ENCODE assay signal across 17 mouse cellular contexts in the genomic region with DNA sequence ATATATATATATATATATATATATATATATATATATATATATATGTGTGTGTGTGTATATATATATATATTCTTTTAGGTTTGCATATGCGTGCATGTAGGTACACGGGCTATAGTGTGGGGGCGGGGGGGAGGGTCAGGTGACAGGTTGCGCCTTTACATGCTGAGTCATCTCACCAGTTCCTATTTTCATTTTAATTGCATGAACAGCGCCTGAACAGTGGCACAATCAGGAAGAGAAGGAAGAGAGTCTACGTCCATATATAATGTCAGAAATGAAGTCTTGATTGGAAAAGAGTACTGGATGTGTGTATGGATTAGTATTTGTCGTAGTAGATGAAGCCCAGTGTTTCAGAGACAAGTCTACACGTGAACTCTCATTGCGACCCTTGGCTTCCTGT.
DNase-seq lines count a peak whose midpoint lies in the region; ATAC-seq and TF ChIP-seq lines count a peak whose summit lies in the region.
"Had no signal": no experiment of that assay in that cellular context is flagged by ENCODE, and none has a peak within 500 bp of the region (broad histone marks: within the 10 kb centered on the region; RNA-seq: fewer than 3 reads in every experiment).

No protein-coding gene starts in this region.

- peak overlapping the region; percentile 84; the same call in 1 of the 2 replicates for H3K27ac ChIP-seq in layer of hippocampus, adult 2 months
- H3K27ac ChIP-seq in CH12.LX (ENCODE audit: insufficient read depth, low read depth), result no peak overlapping the region
- no peak overlapping the region for H3K27ac ChIP-seq in ES-E14 (ENCODE audit: insufficient read depth, low read depth, low read length, poor library complexity, severe bottlenecking)
- H3K27ac ChIP-seq in hindbrain, postnatal 0 days, result peak overlapping the region; percentile 49; the same call in 1 of the 2 replicates
- H3K27ac ChIP-seq: embryonic facial prominence, embryonic 15.5 days; heart, embryonic 10.5 days had no signal

- no peak for TF ChIP-seq POLR2A in CH12.LX (IDR thresholded peaks at IDR 0.05; ENCODE audit: low read depth, low read length)

- TF ChIP-seq CTCF in layer of hippocampus, adult 2 months (conservative IDR thresholded peaks at IDR 0.05), result no peak
- no peak for TF ChIP-seq CTCF in CH12.LX (conservative IDR thresholded peaks at IDR 0.05 in 1 of 2, IDR thresholded peaks at IDR 0.05 in 1 of 2; ENCODE audit: low read depth in 2 of 2, low read length in 2 of 2)
- no peak for TF ChIP-seq CTCF in hindbrain, postnatal 0 days (IDR thresholded peaks at IDR 0.05; ENCODE audit: low read depth)

- H3K27me3 ChIP-seq in CH12.LX (replicated peaks), result no peaks in the 10 kb centered on the region
- no peaks in the 10 kb centered on the region for H3K27me3 ChIP-seq in hindbrain, postnatal 0 days (ENCODE audit: insufficient read depth, low read length)
- H3K27me3 ChIP-seq: embryonic facial prominence, embryonic 15.5 days; megakaryocyte, embryonic 14.5 days had no signal

- H3K79me2 ChIP-seq in CH12.LX (replicated peaks; ENCODE audit: control insufficient read depth, extremely low read depth, insufficient read depth, poor library complexity, severe bottlenecking), result no peaks in the 10 kb centered on the region

- H3K4me3 ChIP-seq in layer of hippocampus, adult 2 months, result no peak overlapping the region
- no peak overlapping the region for H3K4me3 ChIP-seq in CH12.LX (replicated peaks in 1 of 3; ENCODE audit: low read depth in 2 of 3, low read length in 2 of 3, poor library complexity in 1 of 3)
- H3K4me3 ChIP-seq in ES-E14 (ENCODE audit: insufficient read depth in 1 of 2, low read depth in 1 of 2, low read length in 2 of 2, poor library complexity in 1 of 2, severe bottlenecking in 1 of 2), result no peak overlapping the region
- H3K4me3 ChIP-seq in hindbrain, postnatal 0 days (ENCODE audit: low read length), result no peak overlapping the region
- H3K4me3 ChIP-seq: embryonic facial prominence, embryonic 15.5 days; heart, embryonic 10.5 days; megakaryocyte, embryonic 14.5 days had no signal

- H3K9ac ChIP-seq in CH12.LX (ENCODE audit: insufficient read depth, low read depth), result no peak overlapping the region
- no peak overlapping the region for H3K9ac ChIP-seq in ES-E14 (ENCODE audit: insufficient read depth, low read depth, low read length, poor library complexity, severe bottlenecking)
- H3K9ac ChIP-seq in hindbrain, postnatal 0 days (replicated peaks; ENCODE audit: low read length), result no peak overlapping the region
- H3K9ac ChIP-seq: embryonic facial prominence, embryonic 15.5 days had no signal

- H3K9me3 ChIP-seq in CH12.LX (replicated peaks; ENCODE audit: low read length), result no peaks in the 10 kb centered on the region
- H3K9me3 ChIP-seq in ES-E14 (ENCODE audit: control insufficient read depth, insufficient read depth, low read depth, low read length), result no peaks in the 10 kb centered on the region
- H3K9me3 ChIP-seq in hindbrain, postnatal 0 days (ENCODE audit: low read length), result no peaks in the 10 kb centered on the region
- H3K9me3 ChIP-seq: embryonic facial prominence, embryonic 15.5 days; heart, embryonic 10.5 days had no signal

- no peak for TF ChIP-seq EP300 in CH12.LX (IDR thresholded peaks at IDR 0.05; ENCODE audit: low read length)

- DNase-seq in layer of hippocampus, adult 2 months (ENCODE audit: low spot score in 2 of 2), result no peak
- DNase-seq in layer of hippocampus, adult 18-20 months (ENCODE audit: low spot score in 2 of 2), result no peak
- DNase-seq in CH12.LX (ENCODE audit: extremely low read depth) (no peak), ES-E14 (ENCODE audit: low read depth, low spot score) (no peak)
- no peak for DNase-seq in hindbrain, postnatal 0 days (ENCODE audit: low spot score)
- no peak for DNase-seq in cerebellum, postnatal 36 days
- DNase-seq in embryo, embryonic 11 days, result no peak
- DNase-seq: adrenal gland, postnatal 36 days; kidney, adult 2 months; kidney, postnatal 10 days; left cerebral cortex, postnatal 4 days; liver; thymus, postnatal 25 days had no signal

- dilution Hi-C loops in CH12.LX (cut with MboI; ENCODE audit: extremely low pct_ligation_motif_present, extremely low pct_unique_long_range_greater_than_20kb, low sequenced_read_pairs), result no loop called here

- H3K4me2 ChIP-seq in CH12.LX (ENCODE audit: insufficient read depth, low read depth, poor library complexity, severe bottlenecking), result no peak overlapping the region; the same call in 1 of the 2 replicates
- no peak overlapping the region for H3K4me2 ChIP-seq in hindbrain, postnatal 0 days (ENCODE audit: low read depth, low read length)
- H3K4me2 ChIP-seq: embryonic facial prominence, embryonic 15.5 days had no signal

- WGBS in hindbrain, postnatal 0 days, result 91% methylated on average over 9 of the region's 9 CpGs

- H3K4me1 ChIP-seq in CH12.LX (ENCODE audit: control insufficient read depth in 1 of 2, insufficient read depth in 2 of 2), result peaks cover 3 to 13% of the 10 kb centered on the region in 2 experiments; a peak in 2 of 4 replicates
- H3K4me1 ChIP-seq in ES-E14 (ENCODE audit: control insufficient read depth in 2 of 2, insufficient read depth in 2 of 2, low read length in 2 of 2, poor library complexity in 1 of 2), result peaks cover 3 to 7% of the 10 kb centered on the region in 2 experiments; a peak in 3 of 4 replicates
- H3K4me1 ChIP-seq in hindbrain, postnatal 0 days (ENCODE audit: insufficient read depth, low read length), result peaks cover 8% of the 10 kb centered on the region
- H3K4me1 ChIP-seq: megakaryocyte, embryonic 14.5 days had no signal

- peaks cover 0 to 17% of the 10 kb centered on the region in 2 experiments for H3K36me3 ChIP-seq in CH12.LX (replicated peaks in 1 of 2; ENCODE audit: control insufficient read depth in 1 of 2, insufficient read depth in 1 of 2, low read length in 1 of 2)
- H3K36me3 ChIP-seq in ES-E14 (ENCODE audit: control insufficient read depth, insufficient read depth, low read length, poor library complexity, severe bottlenecking), result no peaks in the 10 kb centered on the region
- no peaks in the 10 kb centered on the region for H3K36me3 ChIP-seq in hindbrain, postnatal 0 days (ENCODE audit: insufficient read depth, low read length)
- H3K36me3 ChIP-seq: embryonic facial prominence, embryonic 15.5 days had no signal

- in situ Hi-C loops in CH12.LX (cut with MboI; ENCODE audit: low pct_ligation_motif_present, low pct_unique_long_range_greater_than_20kb, low sequenced_read_pairs), result no loop called here
- in situ Hi-C loops in ES-E14 (cut with MboI; ENCODE audit: low sequenced_read_pairs in 2 of 2, unreplicated experiment in 2 of 2), result loop anchor here in 1 of 2 experiments (25.0 kb wide), 1 partner anchor 429 kb away; no protein-coding TSS in a partner anchor

- TF ChIP-seq RAD21 in CH12.LX (IDR thresholded peaks at IDR 0.05; ENCODE audit: low read depth, low read length), result no peak

- no peak for ATAC-seq in hindbrain, postnatal 0 days
- ATAC-seq: lung, postnatal 0 days had no signal

TF ChIP-seq in CH12.LX, 34 proteins besides CTCF, POLR2A, EP300 and RAD21:
- 0 out of 2 replicates have a peak, but pooled peaks have one; percentile 29 for TF ChIP-seq IRF4 (IDR thresholded peaks at IDR 0.05; ENCODE audit: low read depth, low read length)
- TF ChIP-seq HCFC1 (IDR thresholded peaks at IDR 0.05; ENCODE audit: low read depth, low read length), result no peak
- no peak for TF ChIP-seq TCF12 (IDR thresholded peaks at IDR 0.05; ENCODE audit: low read depth, low read length)

TF ChIP-seq in ES-E14, 5 proteins besides CTCF, POLR2A, EP300 and RAD21:
- TF ChIP-seq MAFK (IDR thresholded peaks at IDR 0.05; ENCODE audit: insufficient read depth, low read depth, low read length) (peak; percentile 36; the same call in 1 of the 2 replicates), HCFC1 (IDR thresholded peaks at IDR 0.05; ENCODE audit: borderline replicate concordance, insufficient read depth, low read length) (no peak)

Comparison
In these comparisons a context has a peak if more than half of its experiments do, and no peak if none do; other contexts are left out.
1. H3K27ac ChIP-seq: peak in layer of hippocampus, adult 2 months (single experiment) and hindbrain, postnatal 0 days (single experiment); none in CH12.LX (single experiment) and ES-E14 (single experiment).